Mouse (Mus musculus) hindbrain, embryonic 11.5 days (tissue): ENCODE data around the gene BC025446. TPM values are rescaled to one million over a fixed set of nuclear protein-coding genes. Genes with fewer than 3 reads are reported as not detected.
"Not testable (repeated sequence)": the region's sequence is repeated elsewhere in the genome, so short reads cannot be mapped to it uniquely, and the experiment has no call there.

ENCODE experiments used
- ATAC-seq: fragments of 200-750 bp; cut with Nextera tagmentation; 2 replicates; pipeline ENCODE4 v1.8.0; 2017; ENCODE audit warnings: mild to moderate bottlenecking, moderate TSS enrichment, moderate library complexity; ENCODE audit not compliant: low FRiP score
- DNase-seq: peaks from one replicate; pipeline ENCODE4 v3.0.0-alpha.2; 2015; ENCODE audit warnings: low spot score
- H3K27ac ChIP-seq: fragments of 300-500 bp; sonication (generic); 2 replicates; pipeline ENCODE4 v1.5.1; 2014; ENCODE audit warnings: mild to moderate bottlenecking, low read depth, low read length
- H3K27me3 ChIP-seq: fragments of 300-500 bp; sonication (generic); 2 replicates; pipeline ENCODE4 v1.6.1; 2014; ENCODE audit warnings: mild to moderate bottlenecking, low read length, moderate library complexity, mixed read lengths; ENCODE audit not compliant: control insufficient read depth, insufficient read depth
- H3K36me3 ChIP-seq: fragments of 300-500 bp; sonication (generic); 2 replicates; pipeline ENCODE4 v1.6.1; 2014; ENCODE audit warnings: mild to moderate bottlenecking, low read length, moderate library complexity, mixed read lengths; ENCODE audit not compliant: control insufficient read depth, insufficient read depth
- H3K4me1 ChIP-seq: fragments of 300-500 bp; sonication (generic); replicated peaks from 2 replicates; pipeline ENCODE4 v1.6.1; 2014; ENCODE audit warnings: low read length, mixed read lengths; ENCODE audit not compliant: control insufficient read depth, insufficient read depth
- H3K4me2 ChIP-seq: fragments of 300-500 bp; sonication (generic); replicated peaks from 2 replicates; pipeline ENCODE4 v1.6.1; 2014; ENCODE audit warnings: mild to moderate bottlenecking, low read depth, low read length
- H3K4me3 ChIP-seq: fragments of 300-500 bp; sonication (generic); 2 replicates; pipeline ENCODE4 v1.5.1; 2014; ENCODE audit warnings: low read depth, low read length
- H3K9ac ChIP-seq: fragments of 300-500 bp; sonication (generic); 2 replicates; pipeline ENCODE4 v1.6.1; 2014; ENCODE audit warnings: low read depth, low read length
- H3K9me3 ChIP-seq: fragments of 300-500 bp; sonication (generic); 2 replicates; pipeline ENCODE4 v1.6.1; 2016; ENCODE audit warnings: low read length; ENCODE audit not compliant: control insufficient read depth
- whole genome bisulfite sequencing: fragments of 180-500 bp; shearing (Covaris S2); extraction: QIAGEN DNeasy Blood & Tissue Kit; methylation state at CpG from one replicate; pipeline ENCODE4 v1.1.7; 2014; 5-methylcytosine and 5-hydroxymethylcytosine counted together
- polyA plus RNA-seq: library from polyadenylated mRNA; unstranded; fragments of >200 nt; fragmentation: Nextera tagmentation; extraction: Ambion mirVana; gene quantifications from 2 replicates; pipeline ENCODE4 v1.2.1, GENCODE M21; 2014

Gene BC025446
- not detected in 2 replicates for polyA plus RNA-seq

DNA sequence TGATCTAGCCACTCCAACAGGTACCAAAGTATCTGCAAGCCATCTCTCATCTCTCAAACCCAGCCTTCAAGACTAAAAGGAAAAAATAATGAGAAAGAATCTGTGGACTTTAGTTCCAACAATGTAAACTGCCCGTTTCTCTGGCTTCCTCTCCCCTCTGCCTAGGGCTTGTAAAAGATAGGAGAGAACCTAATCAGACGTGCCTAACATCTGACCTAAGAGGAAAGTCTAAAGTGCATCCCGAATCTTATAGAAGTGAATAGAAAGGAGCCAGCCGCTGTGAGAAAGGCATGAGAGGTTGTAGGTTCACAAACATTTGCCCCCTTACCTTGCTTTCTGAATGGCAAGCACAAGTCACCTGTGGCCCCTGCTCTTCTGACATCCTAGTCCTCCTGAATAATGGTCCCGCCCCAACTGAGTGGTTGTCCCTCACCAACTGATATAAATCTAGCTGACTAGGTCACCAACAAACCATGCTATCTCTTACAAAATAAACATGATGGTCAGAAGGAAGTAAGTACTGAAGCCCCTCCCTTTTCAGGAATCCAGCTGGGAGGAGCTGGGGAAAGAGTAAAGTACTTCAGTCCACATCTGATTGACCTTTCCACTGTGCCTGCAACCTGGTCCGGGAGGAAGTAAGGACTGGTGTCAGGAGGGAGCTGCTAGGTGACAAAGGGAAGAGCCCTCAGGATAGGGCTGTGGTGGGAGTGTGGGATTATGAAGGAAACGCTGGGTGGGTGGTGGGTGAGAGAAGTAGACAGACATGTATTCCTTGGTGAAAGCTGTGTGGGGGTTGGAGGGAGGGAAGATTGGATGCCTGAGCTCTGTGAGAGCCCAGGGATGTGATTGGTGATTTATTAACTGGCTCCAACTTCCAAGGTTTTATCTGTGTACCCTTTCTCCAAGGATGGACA, at the start of gene BC025446:
Gene BC025446 (plus strand): TSS at position 599 of the 914 bp plus-strand sequence.
- Histone ChIP-seq H3K9ac (no peak within 1 kb of the TSS), H3K27me3 (no peaks in the 10 kb centered on the region), H3K36me3 (no peaks in the 10 kb centered on the region), H3K4me1 (no peaks in the 10 kb centered on the region), H3K27ac (no peak within 1 kb of the TSS), H3K4me3 (no peak within 1 kb of the TSS), H3K9me3 (no peaks in the 10 kb centered on the region), H3K4me2 (no peak within 1 kb of the TSS)
- WGBS = 85% methylated on average over 7 of the region's 7 CpGs
- DNase-seq = no peak
- ATAC-seq = no peak

DNA sequence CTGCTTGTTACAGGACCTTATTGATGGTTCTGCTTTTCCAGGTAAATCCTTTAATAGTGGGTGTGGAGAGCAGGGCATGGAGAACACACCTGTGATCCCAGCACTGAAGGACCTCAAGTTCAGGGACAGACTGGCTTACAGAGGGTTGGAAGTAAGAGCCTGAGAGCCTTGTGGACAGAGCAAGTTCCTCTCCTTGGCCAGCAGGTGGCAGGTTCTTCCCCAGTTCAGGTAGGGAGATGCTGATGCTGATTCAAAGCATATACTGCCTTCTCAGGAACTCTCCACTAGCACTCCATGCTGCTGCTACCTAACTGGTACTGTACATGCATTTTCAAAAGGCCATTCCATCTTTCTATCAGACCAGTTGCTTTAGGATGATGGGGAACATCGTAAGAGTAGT, 40.7 kb upstream of the BC025446 start:
- H3K9ac ChIP-seq = no peak overlapping the region
- no peak for ATAC-seq
- H3K4me1 ChIP-seq = no peaks in the 10 kb centered on the region
- peak; percentile 34 for DNase-seq
- no peak overlapping the region for H3K27ac ChIP-seq
- no peaks in the 10 kb centered on the region for H3K9me3 ChIP-seq
- 61% methylated on average over 1 of the region's 1 CpGs for WGBS
- no peaks in the 10 kb centered on the region for H3K36me3 ChIP-seq
- H3K4me2 ChIP-seq = no peak overlapping the region
- H3K4me3 ChIP-seq = no peak overlapping the region
- H3K27me3 ChIP-seq = no peaks in the 10 kb centered on the region

DNA sequence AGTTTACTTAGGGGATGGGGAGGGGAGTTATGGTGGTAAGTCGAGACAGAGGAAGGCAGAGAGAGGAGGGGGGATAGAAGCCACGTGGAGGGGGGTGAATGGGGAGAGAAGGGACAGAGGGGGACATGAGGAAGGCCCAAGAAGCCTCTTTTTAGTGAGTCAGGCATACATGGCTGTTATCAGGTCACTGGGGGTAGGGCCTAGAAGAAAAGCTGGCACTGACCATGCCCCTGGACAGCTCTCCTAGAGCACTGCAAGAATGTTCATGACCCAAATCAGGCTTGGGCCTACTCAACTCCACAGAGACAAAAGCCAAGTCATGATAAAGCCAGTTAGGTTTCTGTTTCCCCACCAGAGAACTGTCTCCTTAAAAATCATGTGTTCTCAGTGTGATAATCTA, 29.9 kb upstream of the BC025446 start:
- Histone ChIP-seq H3K27me3 (no peaks in the 10 kb centered on the region), H3K36me3 (no peaks in the 10 kb centered on the region), H3K4me2 (no peak overlapping the region), H3K4me3 (no peak overlapping the region), H3K9ac (no peak overlapping the region), H3K27ac (no peak overlapping the region), H3K9me3 (no peaks in the 10 kb centered on the region), H3K4me1 (no peaks in the 10 kb centered on the region)
- no peak for DNase-seq
- WGBS = 37% methylated on average over 2 of the region's 2 CpGs
- no peak for ATAC-seq

DNA sequence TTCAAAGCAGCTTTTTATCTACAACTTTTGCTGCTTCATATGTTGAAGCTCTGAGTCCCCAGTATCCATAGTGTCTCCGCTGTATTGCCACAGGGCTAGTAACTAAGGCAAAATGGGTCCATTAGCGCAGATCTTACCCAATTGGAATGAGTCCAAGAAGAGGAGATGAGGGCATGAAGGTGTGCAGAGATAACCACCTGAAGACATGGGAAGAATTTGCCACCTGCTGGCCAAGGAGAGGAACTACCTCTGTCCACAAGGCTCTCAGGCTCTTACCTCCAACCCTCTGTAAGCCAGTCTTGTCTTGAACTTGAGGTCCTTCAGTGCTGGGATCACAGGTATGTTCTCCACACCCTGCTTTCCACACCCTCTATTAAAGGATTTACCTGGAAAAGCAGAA, 27.1 kb upstream of the BC025446 start:
- no peak for ATAC-seq
- H3K27me3 ChIP-seq = no peaks in the 10 kb centered on the region
- H3K9me3 ChIP-seq = no peaks in the 10 kb centered on the region
- 76% methylated on average over 2 of the region's 2 CpGs for WGBS
- no peak overlapping the region for H3K9ac ChIP-seq
- no peaks in the 10 kb centered on the region for H3K4me1 ChIP-seq
- DNase-seq = peak; percentile 34
- H3K4me3 ChIP-seq = no peak overlapping the region
- no peaks in the 10 kb centered on the region for H3K36me3 ChIP-seq
- H3K27ac ChIP-seq = no peak overlapping the region
- no peak overlapping the region for H3K4me2 ChIP-seq

DNA sequence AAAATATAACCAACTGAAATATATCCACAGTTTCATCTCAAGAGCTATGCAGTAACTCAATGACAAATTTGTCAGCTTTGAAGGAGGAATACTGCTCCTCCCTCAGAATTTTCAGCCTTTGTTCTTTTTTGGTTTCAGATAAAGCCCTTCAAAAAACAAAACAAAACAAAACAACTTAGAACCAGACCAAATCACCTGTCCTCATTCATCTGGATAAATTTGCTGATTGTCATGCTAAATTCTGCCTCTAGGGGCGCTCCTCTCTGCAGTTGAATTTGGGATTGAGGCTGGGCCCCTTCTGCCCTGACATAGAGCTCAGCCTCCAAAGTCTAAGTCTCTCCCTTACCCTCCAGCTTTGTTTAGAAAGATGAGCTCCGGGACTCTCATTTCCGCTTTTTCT, 25.6 kb upstream of the BC025446 start:
- not testable (repeated sequence) for H3K4me2 ChIP-seq, H3K27ac ChIP-seq, H3K9me3 ChIP-seq, H3K4me1 ChIP-seq, H3K36me3 ChIP-seq, H3K27me3 ChIP-seq, H3K4me3 ChIP-seq, ATAC-seq, H3K9ac ChIP-seq
- 0% methylated on average over 1 of the region's 3 CpGs for WGBS
- peak; percentile 0 for DNase-seq

DNA sequence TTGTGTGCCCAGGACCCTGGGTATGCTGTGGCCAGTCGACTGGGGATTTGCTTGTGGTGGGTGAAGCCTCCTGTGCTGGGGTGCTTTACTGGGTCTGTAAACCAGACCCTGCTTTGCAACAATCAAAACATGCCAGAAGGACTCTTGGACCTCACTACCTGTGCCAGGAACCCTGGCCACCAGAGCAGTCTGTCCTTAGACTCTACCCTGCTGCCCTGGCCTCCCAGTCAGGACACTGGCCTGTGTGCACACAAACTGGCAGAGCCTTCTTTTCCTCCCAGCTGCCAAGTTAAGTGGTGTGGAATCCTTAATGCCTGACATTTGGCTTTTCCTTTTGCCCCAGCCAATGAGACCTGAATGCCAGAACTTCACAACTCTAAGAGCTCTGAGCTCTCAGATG, 655 bp downstream of the BC025446 start:
- no peak overlapping the region for H3K27ac ChIP-seq
- no peak for DNase-seq
- no peak overlapping the region for H3K4me3 ChIP-seq
- no peak overlapping the region for H3K9ac ChIP-seq
- 80% methylated on average over 1 of the region's 1 CpGs for WGBS
- ATAC-seq = no peak
- no peaks in the 10 kb centered on the region for H3K9me3 ChIP-seq
- no peaks in the 10 kb centered on the region for H3K27me3 ChIP-seq
- no peaks in the 10 kb centered on the region for H3K36me3 ChIP-seq
- H3K4me2 ChIP-seq = no peak overlapping the region
- no peaks in the 10 kb centered on the region for H3K4me1 ChIP-seq

DNA sequence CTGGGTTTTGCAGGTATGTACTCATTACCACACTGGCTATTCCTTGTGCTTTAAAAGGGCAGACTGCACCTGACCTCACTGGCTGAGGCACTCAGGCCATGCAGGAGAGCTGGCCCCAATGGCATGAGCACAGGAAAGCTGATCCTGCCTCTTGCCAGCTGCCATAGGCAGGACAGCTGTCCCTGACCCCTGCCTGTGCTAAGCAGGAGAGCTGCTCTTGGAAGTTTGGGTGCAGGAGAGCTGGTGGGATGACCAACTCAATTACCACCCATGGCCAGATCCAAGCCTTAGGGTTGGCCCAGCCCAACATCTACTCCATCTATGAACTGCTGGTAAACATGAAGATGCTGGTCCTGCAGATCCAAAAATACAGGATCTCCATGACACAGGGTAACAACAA, 5.8 kb downstream of the BC025446 start:
- no peak overlapping the region for H3K4me3 ChIP-seq
- H3K4me2 ChIP-seq = no peak overlapping the region
- H3K36me3 ChIP-seq = no peaks in the 10 kb centered on the region
- H3K4me1 ChIP-seq = no peaks in the 10 kb centered on the region
- DNase-seq (no peak), ATAC-seq (no peak)
- no peaks in the 10 kb centered on the region for H3K27me3 ChIP-seq
- no peaks in the 10 kb centered on the region for H3K9me3 ChIP-seq
- no peak overlapping the region for H3K9ac ChIP-seq
- no peak overlapping the region for H3K27ac ChIP-seq

DNA sequence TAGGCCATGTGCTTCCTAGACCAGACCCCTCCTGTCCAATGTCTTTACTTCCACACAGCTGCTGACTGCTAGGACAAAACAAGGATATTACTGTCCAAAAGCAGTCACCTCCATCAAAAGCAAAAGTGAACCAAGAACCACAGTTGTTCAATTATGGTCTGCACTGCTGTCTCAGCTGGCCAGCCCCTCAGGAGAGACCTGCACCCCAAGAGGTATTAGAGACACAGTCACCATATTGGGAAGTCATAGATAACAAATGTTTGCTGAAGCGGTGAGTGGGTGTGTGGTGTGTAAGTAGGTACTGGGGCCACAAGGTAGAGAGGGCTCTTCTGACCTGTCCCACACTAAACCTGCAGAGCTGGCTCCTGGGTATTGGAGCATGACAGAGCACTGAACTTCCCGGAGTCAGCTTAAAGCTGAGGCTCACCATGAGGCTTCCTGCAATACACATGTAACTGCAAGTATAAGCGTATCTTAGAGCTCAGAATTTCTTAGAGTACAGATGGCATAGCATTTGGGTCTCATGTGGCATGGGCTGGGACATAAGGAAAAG, 21.6 kb downstream of the BC025446 start:
- Histone ChIP-seq H3K9me3 (no peaks in the 10 kb centered on the region), H3K4me1 (no peaks in the 10 kb centered on the region), H3K27me3 (no peaks in the 10 kb centered on the region), H3K4me2 (no peak overlapping the region), H3K36me3 (no peaks in the 10 kb centered on the region), H3K4me3 (no peak overlapping the region), H3K27ac (no peak overlapping the region), H3K9ac (no peak overlapping the region)
- no peak for DNase-seq
- 94% methylated on average over 3 of the region's 3 CpGs for WGBS
- ATAC-seq = no peak

DNA sequence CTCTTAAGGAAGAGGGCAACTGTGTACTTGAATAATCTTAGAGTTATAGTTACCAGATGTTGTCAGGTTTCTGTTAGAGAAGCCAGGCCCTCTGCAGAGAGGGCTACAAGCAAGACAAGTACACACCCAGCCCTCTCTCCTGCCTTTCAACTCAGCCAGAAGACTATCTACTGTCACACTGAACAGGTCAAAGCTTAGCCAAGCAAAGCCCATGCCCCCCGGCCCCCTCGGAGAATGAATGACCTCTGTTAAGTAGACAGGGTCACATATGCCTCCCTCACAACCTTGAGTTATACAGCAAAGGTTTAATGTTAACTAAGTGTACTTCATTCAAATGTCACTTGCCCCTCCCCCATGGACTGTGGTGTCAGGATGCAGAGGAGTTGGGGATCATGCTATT, 24.4 kb downstream of the BC025446 start:
- H3K9ac ChIP-seq = no peak overlapping the region
- H3K27ac ChIP-seq = no peak overlapping the region
- no peaks in the 10 kb centered on the region for H3K36me3 ChIP-seq
- no peak for DNase-seq
- H3K4me1 ChIP-seq = no peaks in the 10 kb centered on the region
- no peaks in the 10 kb centered on the region for H3K27me3 ChIP-seq
- H3K4me2 ChIP-seq = no peak overlapping the region
- no peaks in the 10 kb centered on the region for H3K9me3 ChIP-seq
- H3K4me3 ChIP-seq = no peak overlapping the region
- no peak for ATAC-seq
- 68% methylated on average over 2 of the region's 2 CpGs for WGBS
